Mouse (Mus musculus) left cerebral cortex, adult 11 months (tissue): ENCODE measurements around the gene Tnn.

Experiments used
- DNase-seq: peaks from one replicate; pipeline ENCODE4 v3.0.0; 2022; ENCODE audit warnings: low spot score

Tnn gene

GRCm38 (mm10) chr1:160044237-160045021 is 109.0 kb downstream of the Tnn start, which contains the start of gene 4930523C07Rik:
4930523C07Rik (plus strand) TSS chr1:160044382.
- DNase-seq, result no peak

DNA sequence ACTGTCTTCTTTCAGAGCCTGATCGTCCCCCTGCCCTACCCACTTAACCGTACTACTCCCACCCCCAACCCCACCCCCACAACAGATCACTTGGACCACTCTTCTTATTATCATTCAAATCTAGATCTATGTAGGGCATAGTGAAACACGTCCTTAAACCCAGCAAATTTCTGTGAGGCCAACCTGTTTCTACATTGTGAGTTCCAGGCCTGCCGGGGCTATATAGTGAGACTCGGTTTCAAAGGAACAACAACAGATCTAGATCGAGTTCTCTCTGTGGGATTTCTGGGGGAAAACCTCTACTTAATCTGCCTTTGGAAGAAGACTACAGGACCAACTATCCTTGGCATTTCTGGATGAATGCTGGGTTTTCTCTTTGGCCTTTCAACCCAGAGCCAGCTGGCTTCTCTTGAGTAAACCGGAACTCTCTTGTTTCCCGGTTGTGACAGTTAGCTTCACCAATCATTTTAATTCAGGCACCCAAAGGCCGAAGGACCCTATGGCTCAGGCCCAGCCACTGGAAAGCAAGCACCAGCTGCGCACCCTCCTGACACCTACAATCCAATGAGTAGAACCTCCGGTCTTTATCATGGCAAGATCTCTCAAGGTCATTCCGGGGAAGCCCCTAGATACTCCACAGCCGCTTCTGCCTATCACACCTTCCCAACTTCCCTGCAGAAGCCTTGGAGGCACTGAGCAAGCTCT is 110.0 kb downstream of the Tnn start:
- no peak for DNase-seq

GRCm38 (mm10) chr1:160042351-160042750 is 111.0 kb downstream of the Tnn start:
- DNase-seq, result no peak

GRCm38 (mm10) chr1:160041264-160041775 is 112.1 kb downstream of the Tnn start:
- no peak for DNase-seq

DNA sequence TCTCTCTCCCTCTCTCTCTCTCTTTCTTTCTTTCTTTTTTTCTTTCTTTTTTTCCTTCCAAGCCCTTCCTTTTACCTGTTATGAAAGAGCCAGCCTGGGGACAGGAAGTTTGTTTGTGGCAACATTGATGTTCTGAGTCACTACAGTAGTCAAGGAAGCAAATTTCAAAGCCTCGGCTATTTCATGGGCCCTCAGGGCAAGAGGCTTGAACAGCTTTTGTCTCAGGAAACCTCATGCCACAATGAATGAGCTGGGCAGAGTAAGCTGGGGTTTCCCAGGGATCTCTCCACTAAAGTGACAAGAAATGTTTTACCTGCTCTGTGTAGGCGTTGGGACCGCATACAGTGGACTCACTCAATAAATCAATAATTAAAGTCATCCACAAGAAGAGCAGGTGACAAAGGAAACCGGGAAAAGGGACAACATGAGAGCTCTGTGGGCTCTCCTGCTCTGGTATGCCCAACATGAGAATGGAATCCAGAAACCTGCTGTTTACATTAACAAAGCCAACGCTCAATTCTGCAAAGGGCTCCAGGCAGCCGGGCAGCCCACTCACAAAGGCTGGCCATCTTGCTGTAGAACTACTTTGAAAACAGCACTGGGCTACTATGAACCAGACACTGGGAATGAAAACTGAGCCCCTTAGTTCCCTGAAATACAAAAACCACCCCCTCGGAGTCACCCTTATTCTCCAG is 113.3 kb downstream of the Tnn start:
- no peak for DNase-seq

DNA sequence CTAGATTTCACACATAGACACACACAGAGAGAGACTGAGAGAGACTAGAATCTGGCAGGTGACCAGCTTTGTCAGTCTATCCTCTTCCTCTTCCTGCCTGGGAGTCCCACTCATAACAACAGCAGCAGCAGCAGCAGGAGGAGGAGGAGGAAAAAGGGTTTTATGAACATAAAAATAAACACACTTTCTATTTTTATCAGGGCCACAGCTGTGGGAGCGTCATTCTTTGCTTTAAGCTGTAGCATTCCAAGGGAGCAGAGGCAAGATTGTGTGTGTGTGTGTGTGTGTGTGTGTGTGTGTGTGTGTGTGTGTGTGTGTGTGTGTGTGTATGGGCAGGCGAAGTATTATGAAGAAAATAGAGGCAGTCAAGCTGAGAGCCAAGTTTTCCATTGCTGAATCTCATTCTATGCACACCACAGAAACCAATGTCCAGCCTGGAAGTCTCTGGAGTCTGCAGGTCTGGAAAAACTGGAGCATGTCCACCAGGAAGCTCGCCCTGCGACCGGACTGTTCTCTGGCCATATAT is 116.3 kb downstream of the Tnn start:
- peak; percentile 23 for DNase-seq

DNA sequence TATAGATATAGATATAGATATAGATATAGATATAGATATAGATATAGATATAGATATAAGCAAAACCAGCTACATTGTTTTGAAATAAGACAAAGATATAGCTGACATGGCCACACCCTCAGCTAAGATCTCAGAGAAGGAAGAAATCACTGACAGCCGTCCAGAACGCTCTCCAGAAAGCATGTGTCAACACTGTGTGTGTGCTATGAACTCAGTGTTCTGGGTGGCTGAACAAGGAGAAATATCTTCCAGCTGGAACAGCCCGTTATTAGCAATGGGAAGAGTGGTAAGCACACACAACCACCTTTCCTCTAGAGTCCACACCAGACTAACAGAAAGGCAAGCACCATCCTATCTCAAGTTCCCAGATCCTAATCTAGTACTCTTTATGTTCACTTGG is 117.8 kb downstream of the Tnn start:
- no peak for DNase-seq
